Mouse (Mus musculus): Measurements from ENCODE around the gene Xpa. TPM values are rescaled to one million over a fixed set of nuclear protein-coding genes. Genes with fewer than 3 reads are reported as not detected.

Xpa gene
- polyA plus RNA-seq, 1 experiment = 35.3 TPM

DNA sequence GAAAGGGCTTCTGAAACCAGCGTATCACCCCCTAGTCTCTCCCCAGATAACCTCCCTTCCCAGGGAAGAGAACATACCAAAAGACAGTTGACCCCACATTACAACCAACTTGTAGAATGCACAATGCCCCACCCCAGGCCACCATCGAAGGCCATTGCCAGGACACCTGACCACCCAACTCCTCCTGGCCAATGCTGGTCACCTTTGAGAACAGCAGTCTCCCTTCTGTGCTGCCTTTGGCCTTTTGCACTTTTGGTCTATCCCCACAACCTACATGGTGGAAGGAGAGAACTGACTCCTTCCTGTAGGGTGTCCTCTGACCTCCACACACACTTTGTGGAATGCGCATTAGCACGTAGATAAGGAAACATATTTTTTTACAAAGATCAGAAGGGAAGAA, 78.6 kb downstream of the Xpa start:
- DNase-seq (ENCODE audit: low read depth) = no peak
- TF ChIP-seq CTCF (IDR thresholded peaks at IDR 0.05; ENCODE audit: borderline replicate concordance, extremely low read depth, insufficient read depth, insufficient read length) (no peak), POLR2A (IDR thresholded peaks at IDR 0.05; ENCODE audit: borderline replicate concordance, extremely low read depth, insufficient read depth, insufficient read length, poor library complexity, severe bottlenecking) (no peak)

DNA sequence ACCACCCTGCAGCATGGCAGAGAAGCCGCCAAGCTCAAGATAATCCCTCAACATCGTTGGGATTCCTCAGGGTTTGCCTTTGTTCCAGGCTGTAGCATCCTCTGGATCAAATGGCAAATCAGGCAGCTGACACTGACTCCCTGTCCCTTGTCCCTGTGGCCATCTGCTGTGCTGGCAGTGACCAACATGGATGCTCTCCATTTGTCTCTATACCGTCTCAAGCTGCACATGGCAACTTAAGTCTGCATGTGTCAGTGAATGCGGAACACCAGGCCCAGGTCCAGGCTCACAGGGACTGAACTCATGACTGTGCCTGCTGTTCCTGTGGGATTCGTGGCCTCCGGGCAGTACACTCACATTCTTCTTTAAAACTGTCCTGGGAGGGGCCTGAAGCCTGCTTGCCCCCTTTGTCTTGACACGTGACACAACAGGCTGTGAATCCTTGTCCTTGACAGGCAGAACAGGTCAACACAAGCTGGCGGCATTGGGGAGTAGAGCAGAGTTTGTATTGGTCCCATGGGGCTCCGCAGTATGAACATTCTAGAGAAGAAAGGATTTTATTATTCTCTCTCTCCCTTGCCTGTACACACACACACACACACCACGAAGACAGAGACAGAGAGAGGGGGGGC, 79.5 kb downstream of the Xpa start:
- TF ChIP-seq CTCF (IDR thresholded peaks at IDR 0.05; ENCODE audit: borderline replicate concordance, extremely low read depth, insufficient read depth, insufficient read length) (no peak), POLR2A (IDR thresholded peaks at IDR 0.05; ENCODE audit: borderline replicate concordance, extremely low read depth, insufficient read depth, insufficient read length, poor library complexity, severe bottlenecking) (no peak)

DNA sequence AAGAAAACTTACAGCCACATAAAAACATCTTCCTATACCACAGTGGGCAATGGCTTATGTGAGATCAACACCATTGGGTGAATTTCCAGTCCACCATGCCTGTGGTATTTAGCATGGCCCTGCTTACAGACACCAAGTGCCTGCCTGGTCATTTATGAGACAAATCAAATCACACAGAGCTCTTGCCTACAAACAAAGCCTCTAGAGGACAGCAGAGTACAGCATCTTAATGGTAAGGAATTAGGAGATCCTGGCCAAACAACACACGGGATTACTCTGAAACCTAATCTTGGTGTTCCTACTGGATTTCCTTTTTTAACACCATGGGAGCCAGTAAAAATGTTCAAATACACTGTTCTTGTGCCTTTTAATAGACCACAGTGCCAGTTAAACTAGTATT, 80.8 kb downstream of the Xpa start:
- DNase-seq (ENCODE audit: low read depth) = no peak
- no peak for TF ChIP-seq POLR2A (IDR thresholded peaks at IDR 0.05; ENCODE audit: borderline replicate concordance, extremely low read depth, insufficient read depth, insufficient read length, poor library complexity, severe bottlenecking)
- TF ChIP-seq CTCF (IDR thresholded peaks at IDR 0.05; ENCODE audit: borderline replicate concordance, extremely low read depth, insufficient read depth, insufficient read length) = no peak

More for the DNA sequence above, 79.5 kb downstream of the Xpa start:
- DNase-seq (ENCODE audit: low read depth) = peak; percentile 11

DNA sequence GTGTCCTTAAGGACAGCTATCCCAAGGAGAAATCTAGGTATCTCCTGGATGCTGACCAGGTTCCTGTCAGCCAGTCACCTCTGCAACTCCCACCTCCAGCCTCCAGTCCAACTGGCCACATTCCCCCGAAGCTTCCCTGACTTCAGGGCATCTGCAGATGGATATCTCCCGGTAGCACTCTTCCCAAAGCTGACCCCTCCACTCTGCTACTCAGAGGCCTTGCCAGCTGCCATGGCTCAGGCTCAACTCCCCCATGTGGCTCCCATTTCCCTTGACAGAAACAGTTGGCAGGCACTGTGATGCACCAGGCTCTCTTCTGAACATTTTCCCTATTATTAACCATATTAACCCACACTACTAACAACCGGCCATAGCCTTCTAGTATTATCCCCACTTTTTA, 84.8 kb downstream of the Xpa start:
- TF ChIP-seq POLR2A (IDR thresholded peaks at IDR 0.05; ENCODE audit: borderline replicate concordance, extremely low read depth, insufficient read depth, insufficient read length, poor library complexity, severe bottlenecking) (no peak), CTCF (IDR thresholded peaks at IDR 0.05; ENCODE audit: borderline replicate concordance, extremely low read depth, insufficient read depth, insufficient read length) (no peak)
- no peak for DNase-seq (ENCODE audit: low read depth)

DNA sequence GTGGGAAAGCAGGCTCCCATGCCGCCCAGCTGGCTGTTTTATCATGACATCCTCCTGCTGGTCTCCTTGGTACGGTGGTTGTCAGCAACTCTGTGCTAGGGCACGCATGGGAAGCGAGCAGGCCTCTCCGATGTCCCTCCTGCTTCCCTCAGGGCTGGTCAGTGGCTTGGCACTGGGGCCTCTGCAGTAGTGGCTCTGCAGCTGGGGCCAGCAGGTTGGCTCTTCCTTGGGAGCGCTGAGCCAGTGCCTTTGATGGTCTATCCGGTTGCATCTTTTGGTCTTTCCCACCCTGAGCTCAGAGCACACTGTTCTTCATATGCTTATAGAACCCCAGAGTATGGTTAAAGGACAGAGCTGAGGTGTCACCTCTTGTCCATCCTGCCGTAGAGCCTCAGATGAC, 86.0 kb downstream of the Xpa start:
- TF ChIP-seq POLR2A (IDR thresholded peaks at IDR 0.05; ENCODE audit: borderline replicate concordance, extremely low read depth, insufficient read depth, insufficient read length, poor library complexity, severe bottlenecking) (no peak), CTCF (IDR thresholded peaks at IDR 0.05; ENCODE audit: borderline replicate concordance, extremely low read depth, insufficient read depth, insufficient read length) (no peak)
- no peak for DNase-seq (ENCODE audit: low read depth)

Other genes with a start within 250 kb of the Xpa start
- gene Tdrd7, start 231.0 kb downstream of the Xpa start, polyA plus RNA-seq (2012; rRNA removed) = 16.5 and 22.7 TPM in 2 replicates
- 0.45 and 0.71 TPM in 2 replicates for gene Tmod1, start 157.4 kb downstream of the Xpa start, polyA plus RNA-seq (2012; rRNA removed)
- gene Ncbp1, start 57.7 kb downstream of the Xpa start, polyA plus RNA-seq (2012; rRNA removed) = 78.0 and 85.8 TPM in 2 replicates
- gene Tstd2, start 57.6 kb downstream of the Xpa start, polyA plus RNA-seq (2012; rRNA removed) = 26.4 and 30.2 TPM in 2 replicates
- gene Foxe1, start 147.3 kb upstream of the Xpa start, polyA plus RNA-seq (2012; rRNA removed) = 0.03 TPM in 1 of 2 replicates, not detected in the other
- 8.1 and 9.8 TPM in 2 replicates for gene Trmo, start 193.1 kb upstream of the Xpa start, polyA plus RNA-seq (2012; rRNA removed)
- 0.08 and 0.30 TPM in 2 replicates for gene Hemgn, start 217.2 kb upstream of the Xpa start, polyA plus RNA-seq (2012; rRNA removed)